Mouse (Mus musculus) spleen, adult 2 months (tissue): Measurements from ENCODE around the gene Ankrd44.

Source experiments
- CTCF ChIP-seq: fragments of 200-500 bp; IDR thresholded peaks from 2 replicates; pipeline ENCODE4 v1.5.1; 2011; ENCODE audit warnings: mild to moderate bottlenecking, inconsistent platforms; ENCODE audit not compliant: insufficient read depth, insufficient read length, insufficient replicate concordance; ENCODE audit errors: extremely low read depth
- POLR2A ChIP-seq: fragments of 200-500 bp; IDR thresholded peaks from 2 replicates; pipeline ENCODE4 v1.6.1; 2011; ENCODE audit warnings: low read depth, low read length, inconsistent platforms

DNA sequence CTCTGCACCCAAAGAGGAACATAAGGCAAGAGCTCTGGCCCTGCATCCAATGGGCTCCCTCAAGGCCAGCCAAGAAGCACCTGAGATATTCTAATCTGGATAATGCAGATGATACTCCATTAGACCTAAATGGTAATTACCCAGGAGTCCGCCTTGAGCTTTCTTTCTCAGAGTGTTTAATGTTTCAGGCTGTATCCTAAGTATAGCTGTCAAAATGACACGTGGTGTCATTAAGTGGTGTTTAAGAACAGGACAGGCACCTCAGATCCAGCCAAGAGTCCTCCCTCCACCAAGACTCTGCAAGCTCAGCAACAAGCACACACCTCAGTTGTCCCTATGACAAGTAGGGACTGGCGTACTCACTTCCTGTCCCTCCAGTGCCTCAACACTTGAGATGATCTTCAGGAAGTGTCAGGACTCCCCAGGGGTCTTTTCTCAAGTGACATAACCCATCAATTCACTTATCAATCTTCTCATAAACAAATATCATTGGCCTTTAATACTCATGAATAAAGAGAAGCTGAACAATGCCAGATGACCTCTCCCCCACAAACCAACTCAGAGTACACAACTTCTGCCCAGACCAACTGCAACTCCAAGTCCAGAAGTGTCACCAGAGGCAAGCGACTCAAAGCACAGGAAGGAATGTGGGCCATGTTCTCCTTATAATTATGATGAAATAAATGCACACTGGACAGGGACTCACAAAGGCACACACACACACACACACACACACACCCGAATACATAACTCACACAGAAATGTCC is 15.5 kb downstream of the Ankrd44 start:
- TF ChIP-seq CTCF (no peak), POLR2A (no peak)
